Mouse (Mus musculus) E14TG2a.4 (cell line): ENCODE measurements around the gene Gm10198.

ENCODE experiments used
- CTCF ChIP-seq: conservative IDR thresholded peaks from 2 replicates; pipeline ENCODE4 v1.5.1; 2014; ENCODE audit warnings: low read length
- NANOG ChIP-seq: IDR thresholded peaks from 2 replicates; pipeline ENCODE4 v1.6.1; 2014; ENCODE audit warnings: borderline replicate concordance, low read length, mixed read lengths
- POU5F1 ChIP-seq: IDR thresholded peaks from 2 replicates; pipeline ENCODE4 v1.6.1; 2014; ENCODE audit warnings: low read length, borderline replicate concordance

- TF ChIP-seq CTCF (peak; percentile 58), NANOG (no peak), POU5F1 (no peak)
These were observed 32.4 kb upstream of the Gm10198 start for GRCm38 (mm10) chr13:111560152-111560551.
